Mouse (Mus musculus) left cerebral cortex, postnatal 10 days (tissue): ENCODE measurements around the gene Psmc3. TPM values are rescaled to one million over a fixed set of nuclear protein-coding genes. Genes with fewer than 3 reads are reported as not detected.
A peak's percentile ranks its signal among the peaks of the same experiment; 100 is the strongest.

Source experiments
- DNase-seq, 2 experiments: peaks; one replicate each; pipeline ENCODE4 v3.0.0; 2021 to 2022; ENCODE audit warnings: low spot score in 2 of 2, mixed read lengths in 1 of 2; ENCODE audit errors: extremely low spot score in 1 of 2
- intact Hi-C: fragments of 180-260 bp; cut with DNase I; formaldehyde crosslinking; loops from one replicate; pipeline ENCODE4 v1.15.1; 2025
- total RNA-seq, 2 experiments: library from RNA; stranded (reverse); gene quantifications; 2 replicates each; pipeline ENCODE4 v1.2.3; 2021

Psmc3 gene
- total RNA-seq, 2 experiments from 2014 or later = 207 to 208 TPM

DNA sequence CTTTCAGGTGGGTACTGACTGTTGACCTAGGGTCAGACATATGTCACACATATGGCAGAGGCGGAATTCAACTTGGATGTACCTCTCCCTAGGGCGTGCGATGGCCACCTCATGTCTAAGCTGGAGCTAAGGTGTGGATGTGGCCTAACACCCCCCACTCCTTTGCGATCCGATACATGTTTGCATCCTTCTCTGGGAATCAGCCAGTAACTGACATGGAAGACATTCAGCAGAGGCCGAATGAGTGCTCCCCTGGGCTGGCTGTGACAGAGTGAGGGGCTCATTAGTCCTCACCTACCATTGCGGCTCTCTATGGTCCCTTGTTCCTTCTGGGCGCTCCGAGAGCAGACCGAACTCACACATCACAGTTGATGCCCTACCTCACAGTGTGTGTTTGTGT lies 17.2 kb downstream of the Psmc3 start:
- intact Hi-C loops = loop anchor here (2.0 kb wide), 1 partner anchor 30 kb away; no protein-coding TSS in a partner anchor
- no peak for DNase-seq

GRCm38 (mm10) chr2:91072092-91072491 lies 18.3 kb downstream of the Psmc3 start:
- intact Hi-C loops = no loop called here
- DNase-seq = no peak

- DNase-seq = no peak
- intact Hi-C loops = no loop called here
Observed at GRCm38 (mm10) chr2:91077957-91078313, 24.1 kb downstream of the Psmc3 start.

DNA sequence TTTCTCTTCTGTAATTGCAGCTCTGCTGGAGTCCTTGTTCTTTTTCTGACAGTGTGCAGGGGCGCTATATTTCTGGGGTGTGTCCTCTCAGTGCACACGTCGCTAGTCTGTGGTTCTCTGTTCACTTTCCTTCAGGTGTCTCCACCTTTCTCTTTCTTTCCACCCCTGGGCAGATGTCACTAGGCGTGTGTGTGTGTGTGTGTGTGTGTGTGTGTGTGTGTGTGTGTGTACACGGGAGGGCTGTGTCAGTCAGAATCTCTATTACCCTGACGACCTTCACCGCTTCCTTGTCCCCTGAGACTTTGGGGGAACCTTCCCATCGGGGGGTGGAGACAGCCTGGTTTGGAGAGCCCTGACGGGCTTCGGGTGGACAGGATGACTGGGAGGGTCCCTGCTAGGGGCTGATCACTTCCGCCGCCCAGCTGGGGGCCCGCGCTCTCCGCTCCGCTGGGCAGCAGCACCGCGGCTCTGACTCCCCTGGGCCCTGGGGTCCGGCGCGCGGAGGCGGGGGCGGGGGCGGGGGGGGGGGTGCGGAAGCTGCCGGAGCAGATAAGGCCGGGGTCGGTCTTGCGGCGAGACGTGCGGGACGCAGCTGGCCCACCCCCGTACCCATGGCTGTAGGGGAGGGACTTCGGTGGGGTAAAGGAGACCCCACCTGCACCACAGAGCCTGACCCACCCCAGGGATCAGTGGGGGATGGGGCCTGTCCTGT lies 24.7 kb downstream of the Psmc3 start:
- intact Hi-C loops = no loop called here

DNA sequence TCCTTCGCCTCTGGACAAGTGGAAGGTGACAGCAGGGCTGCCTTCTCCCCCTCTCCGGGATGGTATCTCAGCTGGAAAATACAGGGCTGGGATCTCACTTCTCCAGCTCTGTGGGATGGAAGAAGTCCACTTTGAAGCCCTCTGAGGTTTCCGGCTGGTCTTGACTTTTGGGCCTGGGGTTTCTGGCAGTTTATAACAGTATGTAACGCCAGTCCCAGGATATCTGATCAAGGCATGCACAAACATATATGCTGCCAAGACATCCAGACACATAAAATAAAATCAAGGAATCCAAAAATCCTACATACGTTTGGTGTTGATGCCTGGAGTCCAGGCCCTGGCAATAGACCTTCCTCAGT lies 25.2 kb downstream of the Psmc3 start:
- intact Hi-C loops = no loop called here
- DNase-seq = no peak

More for the DNA sequence above, 24.7 kb downstream of the Psmc3 start:
- DNase-seq = no peak

DNA sequence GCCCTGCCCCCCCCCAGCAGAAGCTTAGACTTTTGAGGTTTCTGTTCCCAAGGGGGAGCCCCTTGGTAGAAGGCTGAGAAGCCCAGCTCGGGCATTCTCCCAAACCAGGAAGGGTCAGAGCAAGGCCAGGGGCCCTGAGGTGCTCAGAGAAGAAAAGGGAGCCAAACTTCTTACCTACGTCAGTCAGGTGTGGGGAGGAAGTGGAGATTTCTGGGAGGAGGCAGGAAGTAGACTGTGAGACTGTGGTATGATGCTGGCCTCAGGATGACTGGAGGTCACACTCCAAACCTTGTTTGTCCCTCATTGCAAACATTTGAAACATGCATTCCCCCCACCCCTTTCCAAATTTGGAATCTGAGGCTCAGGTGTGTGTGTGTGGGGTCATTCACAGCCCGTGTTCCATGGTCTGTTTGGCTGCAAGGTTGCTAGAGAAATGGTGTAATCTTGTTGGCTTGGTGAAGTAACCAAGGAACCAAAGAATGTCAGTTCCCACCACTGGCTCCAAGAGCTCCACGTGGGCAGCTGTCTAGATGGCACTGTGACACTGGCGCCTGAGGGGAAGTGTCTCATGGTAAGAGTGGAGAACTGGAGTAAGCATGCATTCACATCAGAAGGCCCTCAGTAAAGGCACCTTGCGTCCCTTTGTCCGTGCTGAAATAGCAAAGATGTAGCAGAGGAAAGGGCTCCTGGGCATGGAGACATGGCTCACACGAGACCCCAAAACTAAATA lies 27.1 kb downstream of the Psmc3 start:
- intact Hi-C loops = no loop called here

DNA sequence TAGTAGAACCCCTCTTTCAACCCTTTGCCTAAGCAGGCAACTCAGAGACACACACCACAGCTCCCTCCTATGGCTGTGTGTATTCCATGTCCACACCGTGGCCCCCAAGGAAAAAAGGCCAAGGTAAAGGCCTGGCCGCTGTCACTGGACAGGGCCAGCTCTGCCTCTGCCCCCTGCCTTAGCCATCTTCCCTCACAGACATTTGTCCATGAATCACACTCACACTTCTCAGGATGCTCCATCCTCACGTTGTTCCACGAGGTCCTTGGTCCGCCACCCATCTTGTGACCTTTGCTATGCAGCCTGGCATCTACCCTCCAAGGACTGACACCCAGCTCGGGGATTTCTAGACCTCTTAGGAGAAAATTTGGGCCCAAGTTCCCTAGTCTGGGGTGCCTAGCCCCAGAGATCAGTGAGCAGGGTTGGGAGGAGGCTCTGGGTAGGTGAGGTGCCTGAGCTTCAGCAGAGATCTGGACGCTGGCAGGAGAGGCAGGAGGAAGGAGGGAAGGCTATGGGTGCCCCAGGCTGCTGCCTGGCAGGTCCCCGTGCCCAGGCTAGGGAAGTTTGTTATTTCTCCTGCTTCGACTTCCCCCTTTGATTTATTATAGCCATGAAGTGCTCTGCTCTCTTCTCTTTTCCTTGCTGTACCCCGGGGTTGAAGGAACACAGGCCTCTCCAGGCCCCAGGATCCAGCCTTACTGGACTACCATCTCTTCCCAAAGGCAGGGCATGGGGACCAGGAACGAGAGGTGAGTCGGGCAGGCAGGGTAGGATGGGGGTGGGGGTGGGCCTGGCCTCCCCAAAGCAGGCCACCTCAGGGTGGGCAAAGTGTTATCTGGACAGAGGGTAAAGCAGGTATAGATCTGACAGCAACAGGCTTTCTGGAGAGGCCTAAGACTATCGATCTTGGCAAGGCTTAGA lies 28.2 kb downstream of the Psmc3 start, which contains the start of gene Spi1:
Gene Spi1 (plus strand): TSS at position 616 of the 921 bp plus-strand sequence.
- DNase-seq = no peak
- intact Hi-C loops = no loop called here

More for the DNA sequence above, 27.1 kb downstream of the Psmc3 start:
- DNase-seq = no peak

DNA sequence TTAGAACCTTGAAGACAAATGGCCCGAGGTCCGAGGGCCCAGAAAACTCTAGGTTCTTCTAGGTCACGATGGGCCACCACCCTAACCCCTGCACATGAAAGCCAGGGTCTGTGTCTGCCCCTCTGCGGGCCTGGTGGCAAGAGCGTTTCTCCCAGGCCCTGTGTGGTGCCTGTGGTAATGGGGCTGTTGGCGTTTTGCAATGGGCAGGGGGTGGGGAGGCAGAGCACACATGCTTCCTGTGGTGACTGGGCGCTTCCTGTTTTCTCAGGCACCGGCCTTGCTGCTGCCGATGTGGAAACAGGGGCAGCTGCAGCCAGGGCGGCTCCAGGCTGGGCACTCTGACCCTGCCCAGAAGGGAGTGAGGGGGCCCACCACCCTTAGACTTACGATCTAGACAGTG lies 29.0 kb downstream of the Psmc3 start:
- peak in 1 of 2 experiments; percentile 76 for DNase-seq
- intact Hi-C loops = no loop called here

- intact Hi-C loops = no loop called here
- DNase-seq = no peak
Observed at GRCm38 (mm10) chr2:91083366-91083940, 29.6 kb downstream of the Psmc3 start.

DNA sequence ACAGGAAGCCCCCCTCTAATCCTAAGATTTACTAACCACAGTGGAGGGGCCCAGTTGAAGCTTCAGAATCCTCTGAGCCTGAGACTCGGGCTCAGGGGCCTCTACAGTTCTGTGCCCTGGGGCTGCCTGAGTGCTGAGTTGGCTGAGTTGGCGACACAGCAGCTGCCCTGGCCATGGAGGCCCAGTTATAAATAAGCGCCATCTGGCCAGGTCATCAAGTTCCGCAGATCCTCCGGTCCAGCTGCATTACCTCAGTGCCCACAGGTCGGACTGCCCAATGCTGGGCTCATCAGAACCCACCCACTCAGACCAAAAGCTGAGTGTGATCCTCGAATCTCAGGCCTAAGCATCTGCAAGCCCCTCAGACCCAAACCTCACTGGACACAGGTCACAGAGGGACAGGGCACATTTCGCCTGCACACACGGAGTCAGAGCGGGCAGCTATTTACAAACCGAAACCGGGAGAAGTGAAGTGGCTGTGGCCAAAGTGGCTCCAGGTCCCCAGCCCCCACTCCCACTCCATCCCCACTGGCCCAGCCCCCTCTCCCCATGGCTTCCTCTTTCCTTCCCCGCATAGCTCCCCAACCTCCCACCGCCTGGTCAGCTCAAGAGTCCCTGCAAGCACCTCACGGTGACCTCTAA lies 30.5 kb downstream of the Psmc3 start:
- peak in 1 of 2 experiments; percentile 68 for DNase-seq
- intact Hi-C loops = no loop called here

DNA sequence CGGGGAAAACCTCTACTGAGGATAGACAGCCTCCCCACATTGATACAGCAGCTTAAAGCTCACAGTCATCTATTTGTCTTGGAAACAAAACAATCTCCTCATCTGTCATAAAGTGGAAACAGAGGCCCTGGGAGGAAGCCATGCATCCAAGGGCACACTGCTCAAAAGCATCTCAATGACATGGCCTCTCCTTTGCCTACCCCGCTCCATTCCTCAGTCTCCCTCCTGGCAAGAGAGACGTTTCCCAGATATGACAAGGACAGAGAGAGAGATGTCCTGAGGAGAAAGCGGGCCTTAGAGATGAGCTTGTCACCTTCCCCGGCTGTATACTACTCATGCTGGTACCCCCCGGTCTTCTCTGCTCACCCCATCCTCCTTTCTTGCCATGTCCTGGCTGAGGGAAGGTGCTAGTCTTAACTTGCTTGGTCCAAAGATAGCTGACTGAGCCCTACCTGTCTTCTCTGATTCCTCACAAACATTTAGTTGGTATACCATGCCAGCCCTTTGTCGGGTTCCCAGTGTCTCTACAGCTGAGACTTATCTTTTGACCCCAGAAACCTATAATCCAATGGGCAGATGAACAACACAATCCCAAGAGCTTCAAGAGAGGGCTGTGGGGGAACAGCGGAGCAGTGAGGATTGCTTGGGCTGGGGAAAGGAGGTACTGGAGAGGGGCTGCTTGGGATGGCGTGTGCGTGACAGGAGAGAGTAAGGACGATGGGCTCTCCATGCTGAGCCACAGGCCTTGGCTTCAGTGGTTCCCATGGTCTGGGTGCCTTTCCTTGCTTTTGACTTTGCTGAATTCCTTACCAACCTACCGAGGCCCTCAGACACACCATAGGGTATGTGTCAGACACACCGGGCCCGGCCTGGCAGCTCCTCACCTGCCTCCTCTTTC lies 31.9 kb downstream of the Psmc3 start:
- DNase-seq = no peak
- intact Hi-C loops = no loop called here

- no peak for DNase-seq
- intact Hi-C loops = no loop called here
Observed at GRCm38 (mm10) chr2:91086392-91087237, 32.8 kb downstream of the Psmc3 start.

DNA sequence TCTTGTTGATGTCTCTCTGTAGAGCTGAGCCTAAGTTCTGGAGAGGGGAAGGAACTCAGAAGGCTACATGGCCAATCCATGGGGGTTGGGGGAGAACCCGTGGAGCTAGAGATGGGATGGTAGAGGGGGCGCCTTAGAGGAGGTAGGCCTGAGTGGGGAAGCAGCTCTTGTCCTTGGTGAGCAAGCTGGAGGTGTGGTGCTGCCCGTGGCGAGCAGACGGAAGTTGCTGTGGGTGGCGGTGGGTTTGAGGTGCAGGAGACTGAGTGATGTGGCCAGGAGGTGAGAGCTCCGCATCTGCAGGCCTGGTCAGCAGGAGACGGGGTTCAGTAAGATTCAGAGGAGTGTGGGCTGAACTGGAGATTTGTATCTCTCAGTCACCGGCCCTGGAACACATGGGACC lies 33.6 kb downstream of the Psmc3 start:
- DNase-seq = no peak

GRCm38 (mm10) chr2:91088987-91089386 lies 35.2 kb downstream of the Psmc3 start:
- no peak for DNase-seq
- intact Hi-C loops = no loop called here

More for the DNA sequence above, 33.6 kb downstream of the Psmc3 start:
- intact Hi-C loops = no loop called here

- intact Hi-C loops = no loop called here
- DNase-seq = no peak
Observed at GRCm38 (mm10) chr2:91090208-91090607, 36.4 kb downstream of the Psmc3 start.

DNA sequence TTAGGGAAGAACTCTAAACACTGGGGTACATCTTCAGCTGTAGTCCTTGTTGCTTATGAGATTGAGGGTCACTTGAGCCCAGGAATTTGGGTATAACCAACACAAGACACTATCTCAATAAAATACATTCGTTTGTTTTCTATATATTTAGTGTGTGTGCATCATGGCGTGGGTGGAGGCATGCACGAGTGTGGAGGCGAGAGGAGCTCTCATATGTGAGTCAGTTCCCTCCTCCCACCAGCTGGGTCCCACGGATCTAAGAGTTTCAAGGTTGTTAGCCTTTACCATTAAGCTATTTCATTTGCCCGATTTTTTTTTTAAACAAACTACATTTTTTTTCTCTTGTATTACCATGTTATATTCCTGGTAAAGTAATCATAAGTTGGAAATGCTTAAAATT lies 37.0 kb downstream of the Psmc3 start:
- intact Hi-C loops = no loop called here
- DNase-seq = no peak

DNA sequence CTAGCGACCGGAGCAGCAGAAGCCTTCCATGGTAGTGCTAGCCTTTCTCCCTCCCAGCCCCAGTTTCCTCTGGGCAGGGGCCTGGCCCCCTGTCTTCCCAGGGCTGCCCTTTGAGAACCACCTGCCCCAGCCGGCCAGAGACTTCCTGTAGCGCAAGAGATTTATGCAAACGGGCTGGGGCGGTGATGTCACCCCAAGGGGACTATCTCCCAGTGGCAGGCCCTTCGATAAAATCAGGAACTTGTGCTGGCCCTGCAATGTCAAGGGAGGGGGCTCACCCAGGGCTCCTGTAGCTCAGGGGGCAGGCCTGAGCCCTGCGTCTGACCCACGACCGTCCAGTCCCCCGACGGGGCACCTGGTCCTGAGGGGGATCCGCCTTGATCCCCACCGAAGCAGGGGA lies 42.7 kb downstream of the Psmc3 start:
- peak in 1 of 2 experiments; percentile 55 for DNase-seq
- intact Hi-C loops = no loop called here
